Mouse (Mus musculus): Measurements from ENCODE around the gene Elfn1. TPM values are rescaled to one million over a fixed set of nuclear protein-coding genes. Genes with fewer than 3 reads are reported as not detected.

The Elfn1 gene
- polyA plus RNA-seq, 1 experiment from 2014 or later = 3.3 TPM

- H3K9ac ChIP-seq = no peak overlapping the region
- no peaks in the 10 kb centered on the region for H3K9me3 ChIP-seq
- no peak overlapping the region for H3K4me2 ChIP-seq
- peaks cover 33% of the 10 kb centered on the region for H3K4me1 ChIP-seq (replicated peaks)
- WGBS = 74% methylated on average over 12 of the region's 12 CpGs
- no peak overlapping the region for H3K4me3 ChIP-seq
- ATAC-seq (ENCODE audit: low read depth) = no peak
- no peaks in the 10 kb centered on the region for H3K27me3 ChIP-seq
- no peaks in the 10 kb centered on the region for H3K36me3 ChIP-seq
- no peak overlapping the region for H3K27ac ChIP-seq (replicated peaks)
Measured at GRCm38 (mm10) chr5:140012286-140012967, 104.7 kb downstream of the Elfn1 start.

- H3K9ac ChIP-seq = no peak overlapping the region
- H3K27me3 ChIP-seq = no peaks in the 10 kb centered on the region
- H3K4me3 ChIP-seq = no peak overlapping the region
- no peaks in the 10 kb centered on the region for H3K9me3 ChIP-seq
- peak overlapping the region; percentile 15; the same call in 1 of the 2 replicates for H3K27ac ChIP-seq (replicated peaks)
- H3K4me1 ChIP-seq (replicated peaks) = peaks cover 22% of the 10 kb centered on the region
- H3K4me2 ChIP-seq = no peak overlapping the region
- ATAC-seq (ENCODE audit: low read depth) = no peak
- no peaks in the 10 kb centered on the region for H3K36me3 ChIP-seq
- WGBS = 71% methylated on average over 5 of the region's 5 CpGs
Measured at GRCm38 (mm10) chr5:140013652-140014051, 105.9 kb downstream of the Elfn1 start.

- no peak overlapping the region for H3K4me2 ChIP-seq
Measured at GRCm38 (mm10) chr5:140016896-140017295, 109.2 kb downstream of the Elfn1 start.

GRCm38 (mm10) chr5:140018780-140019179 is 111.0 kb downstream of the Elfn1 start:
- Histone ChIP-seq H3K27ac (replicated peaks) (0 out of 2 replicates have a peak overlapping the region, but pooled peaks have one; percentile 54), H3K4me3 (no peak overlapping the region), H3K4me2 (no peak overlapping the region), H3K27me3 (no peaks in the 10 kb centered on the region), H3K9me3 (no peaks in the 10 kb centered on the region), H3K9ac (no peak overlapping the region), H3K4me1 (replicated peaks) (peaks cover 40% of the 10 kb centered on the region), H3K36me3 (no peaks in the 10 kb centered on the region)
- WGBS = 76% methylated on average over 7 of the region's 7 CpGs
- no peak for ATAC-seq (ENCODE audit: low read depth)

More at GRCm38 (mm10) chr5:140016896-140017295, 109.2 kb downstream of the Elfn1 start:
- Histone ChIP-seq H3K4me3 (no peak overlapping the region), H3K9me3 (no peaks in the 10 kb centered on the region), H3K36me3 (no peaks in the 10 kb centered on the region), H3K27me3 (no peaks in the 10 kb centered on the region), H3K27ac (replicated peaks) (no peak overlapping the region), H3K9ac (no peak overlapping the region), H3K4me1 (replicated peaks) (peaks cover 34% of the 10 kb centered on the region)
- no peak for ATAC-seq (ENCODE audit: low read depth)
- 95% methylated on average over 1 of the region's 1 CpGs for WGBS

GRCm38 (mm10) chr5:140019616-140020015 is 111.9 kb downstream of the Elfn1 start:
- ATAC-seq (ENCODE audit: low read depth) = no peak
- Histone ChIP-seq H3K36me3 (no peaks in the 10 kb centered on the region), H3K27me3 (no peaks in the 10 kb centered on the region), H3K9me3 (no peaks in the 10 kb centered on the region), H3K27ac (replicated peaks) (no peak overlapping the region), H3K4me3 (no peak overlapping the region), H3K4me2 (no peak overlapping the region), H3K4me1 (replicated peaks) (peaks cover 40% of the 10 kb centered on the region), H3K9ac (no peak overlapping the region)
- WGBS = 97% methylated on average over 1 of the region's 1 CpGs

GRCm38 (mm10) chr5:140021755-140022154 is 114.0 kb downstream of the Elfn1 start:
- ATAC-seq (ENCODE audit: low read depth) = no peak
- Histone ChIP-seq H3K9me3 (no peaks in the 10 kb centered on the region), H3K4me1 (replicated peaks) (peaks cover 43% of the 10 kb centered on the region), H3K27me3 (no peaks in the 10 kb centered on the region), H3K4me3 (no peak overlapping the region), H3K9ac (no peak overlapping the region), H3K27ac (replicated peaks) (peak overlapping the region; percentile 47), H3K4me2 (no peak overlapping the region), H3K36me3 (no peaks in the 10 kb centered on the region)
- 57% methylated on average over 10 of the region's 10 CpGs for WGBS

GRCm38 (mm10) chr5:140022861-140023260 is 115.1 kb downstream of the Elfn1 start:
- Histone ChIP-seq H3K4me3 (no peak overlapping the region), H3K4me2 (no peak overlapping the region), H3K4me1 (replicated peaks) (peaks cover 43% of the 10 kb centered on the region), H3K36me3 (no peaks in the 10 kb centered on the region), H3K27ac (replicated peaks) (no peak overlapping the region), H3K27me3 (no peaks in the 10 kb centered on the region), H3K9ac (no peak overlapping the region), H3K9me3 (no peaks in the 10 kb centered on the region)
- WGBS = 66% methylated on average over 6 of the region's 6 CpGs
- ATAC-seq (ENCODE audit: low read depth) = no peak

GRCm38 (mm10) chr5:140023941-140024500 is 116.3 kb downstream of the Elfn1 start:
- Histone ChIP-seq H3K4me2 (no peak overlapping the region), H3K4me3 (no peak overlapping the region), H3K9me3 (no peaks in the 10 kb centered on the region), H3K36me3 (no peaks in the 10 kb centered on the region), H3K4me1 (replicated peaks) (peaks cover 43% of the 10 kb centered on the region), H3K27ac (replicated peaks) (0 out of 2 replicates have a peak overlapping the region, but pooled peaks have one; percentile 23), H3K9ac (no peak overlapping the region), H3K27me3 (no peaks in the 10 kb centered on the region)
- WGBS = 14% methylated on average over 3 of the region's 3 CpGs
- peak; percentile 84 for ATAC-seq (ENCODE audit: low read depth)

Other genes with a start within 250 kb of the Elfn1 start
- gene Micall2, start 171.6 kb upstream of the Elfn1 start, polyA plus RNA-seq (2015; fragmentation: Nextera tagmentation; extraction: Ambion mirVana) = 6.2 and 6.3 TPM in 2 replicates
- gene Ints1, start 132.3 kb upstream of the Elfn1 start, polyA plus RNA-seq (2015; fragmentation: Nextera tagmentation; extraction: Ambion mirVana) = 24.3 and 27.1 TPM in 2 replicates
- gene Mafk, start 116.4 kb upstream of the Elfn1 start, polyA plus RNA-seq (2015; fragmentation: Nextera tagmentation; extraction: Ambion mirVana) = 11.7 and 12.1 TPM in 2 replicates
- 0.23 and 0.64 TPM in 2 replicates for gene Tmem184a, start 88.0 kb upstream of the Elfn1 start, polyA plus RNA-seq (2015; fragmentation: Nextera tagmentation; extraction: Ambion mirVana)
- gene Gm26938, start 81.5 kb upstream of the Elfn1 start, polyA plus RNA-seq (2015; fragmentation: Nextera tagmentation; extraction: Ambion mirVana) = not detected in 2 replicates
- gene Psmg3, start 81.1 kb upstream of the Elfn1 start, polyA plus RNA-seq (2015; fragmentation: Nextera tagmentation; extraction: Ambion mirVana) = 66.6 and 70.3 TPM in 2 replicates